Mouse (Mus musculus) brain, adult 2 months (tissue): ENCODE measurements around the gene Ilf3.

Source experiments
- DNase-seq: peaks from one replicate; pipeline ENCODE4 v3.0.0; 2011; ENCODE audit warnings: low read depth, low spot score

Ilf3 gene

GRCm38 (mm10) chr9:21340411-21340810 is 27.3 kb upstream of the Ilf3 start:
- DNase-seq, result no peak

- peak; percentile 66 for DNase-seq
Measured at GRCm38 (mm10) chr9:21346627-21347365, 20.9 kb upstream of the Ilf3 start.

GRCm38 (mm10) chr9:21348152-21348551 is 19.5 kb upstream of the Ilf3 start:
- no peak for DNase-seq

- no peak for DNase-seq
Measured at GRCm38 (mm10) chr9:21351178-21351577, 16.5 kb upstream of the Ilf3 start.

DNA sequence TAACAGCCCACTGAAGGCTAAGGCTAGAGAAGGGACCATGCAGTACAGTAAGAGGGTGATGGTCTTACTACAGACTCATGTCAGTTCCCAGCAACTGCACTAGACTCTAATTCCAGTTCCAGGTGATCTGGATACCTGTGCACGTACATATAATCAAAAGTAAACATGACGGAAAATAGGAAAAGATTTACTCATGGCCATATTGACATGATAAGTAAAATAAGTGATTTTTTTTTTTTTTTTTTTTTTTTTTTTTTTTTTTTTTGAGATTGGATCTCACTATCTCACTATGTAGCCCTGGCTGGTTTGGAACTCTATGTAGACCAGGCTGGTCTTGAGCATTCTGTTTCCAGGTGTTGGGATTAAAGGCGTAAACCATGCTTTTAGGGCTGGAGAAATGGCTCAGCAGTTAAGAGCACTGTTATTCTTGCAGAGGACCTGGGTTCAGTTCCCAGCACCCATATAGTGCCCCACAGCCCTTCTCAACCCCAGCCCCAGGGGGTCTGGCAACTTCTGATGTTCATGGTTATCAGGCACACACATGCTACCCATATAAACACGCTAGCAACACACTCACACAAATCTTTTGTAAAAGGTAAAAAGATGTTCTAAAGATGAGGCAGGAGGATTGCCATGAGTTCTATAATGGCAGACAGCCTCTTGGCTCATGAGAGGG is 15.8 kb upstream of the Ilf3 start:
- DNase-seq, result no peak

DNA sequence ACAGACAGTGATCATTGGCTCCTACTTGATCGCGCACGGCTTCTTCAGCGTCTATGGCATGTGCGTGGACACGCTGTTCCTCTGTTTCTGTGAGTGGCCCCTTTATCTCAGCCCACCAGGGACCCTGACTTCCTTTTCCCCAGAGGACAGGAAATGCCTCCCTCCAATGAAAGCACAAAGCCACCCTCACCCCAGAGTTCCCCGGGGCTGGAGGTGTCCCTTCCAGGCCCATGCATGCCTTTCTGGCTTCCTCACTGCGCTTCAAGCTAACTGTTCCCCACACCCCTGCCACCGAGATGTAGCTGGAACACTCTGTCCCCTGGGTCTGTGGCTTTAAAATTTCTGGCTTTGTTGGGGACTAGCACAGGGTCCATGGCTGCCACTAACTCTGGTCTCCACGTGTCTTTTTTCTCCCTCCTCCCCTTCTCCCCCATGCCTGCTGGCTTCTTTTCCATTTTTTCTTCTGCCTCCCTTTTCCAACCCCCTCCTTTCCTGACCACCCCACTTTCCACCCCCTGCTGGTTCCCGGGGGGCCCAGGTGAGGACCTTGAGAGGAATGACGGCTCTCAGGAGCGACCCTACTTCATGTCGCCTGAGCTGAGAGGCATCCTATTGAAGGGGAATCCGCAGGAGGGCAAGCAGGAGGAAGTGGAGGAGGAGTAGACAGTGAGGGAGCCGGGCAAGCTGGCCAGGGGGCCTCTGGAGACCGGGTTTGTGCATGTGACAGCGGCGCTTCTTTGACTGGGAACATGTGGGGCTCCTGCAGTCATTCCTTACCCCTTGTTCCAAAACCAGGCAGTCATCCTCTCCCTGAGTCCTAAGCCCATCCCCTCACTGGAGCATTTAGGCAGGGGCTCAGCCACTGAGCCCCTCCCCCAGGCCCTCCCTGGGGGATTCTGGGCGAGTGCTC is 15.0 kb upstream of the Ilf3 start:
- DNase-seq, result no peak

GRCm38 (mm10) chr9:21353373-21353686 is 14.3 kb upstream of the Ilf3 start:
- DNase-seq, result no peak

DNA sequence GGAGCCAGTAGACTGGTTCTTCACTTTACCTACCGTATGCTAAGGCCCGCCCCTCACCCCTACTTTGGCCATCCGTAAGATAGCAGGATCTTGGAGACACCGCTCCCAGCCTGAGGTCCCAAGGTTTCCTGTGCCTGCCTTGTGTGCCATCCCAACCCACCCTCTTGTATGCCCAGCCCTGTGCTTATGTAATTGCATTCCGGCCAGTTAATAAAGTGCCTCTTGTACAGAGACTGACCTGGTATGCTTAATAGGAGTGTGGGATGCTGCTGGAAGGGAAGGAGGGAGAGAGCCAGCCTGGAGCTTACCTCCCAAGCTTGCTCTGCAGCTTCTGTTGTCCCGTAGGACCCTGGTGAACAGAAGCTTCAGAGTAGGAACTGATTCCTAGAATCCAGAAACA is 12.9 kb upstream of the Ilf3 start:
- DNase-seq, result no peak

GRCm38 (mm10) chr9:21356981-21357718 is 10.5 kb upstream of the Ilf3 start:
- DNase-seq, result peak; percentile 90

GRCm38 (mm10) chr9:21366541-21367220 is 990 bp upstream of the Ilf3 start:
- peak; percentile 83 for DNase-seq

GRCm38 (mm10) chr9:21368131-21368584 is 487 bp downstream of the Ilf3 start:
- DNase-seq, result peak; percentile 60

GRCm38 (mm10) chr9:21369080-21369479 is 1.4 kb downstream of the Ilf3 start:
- no peak for DNase-seq

DNA sequence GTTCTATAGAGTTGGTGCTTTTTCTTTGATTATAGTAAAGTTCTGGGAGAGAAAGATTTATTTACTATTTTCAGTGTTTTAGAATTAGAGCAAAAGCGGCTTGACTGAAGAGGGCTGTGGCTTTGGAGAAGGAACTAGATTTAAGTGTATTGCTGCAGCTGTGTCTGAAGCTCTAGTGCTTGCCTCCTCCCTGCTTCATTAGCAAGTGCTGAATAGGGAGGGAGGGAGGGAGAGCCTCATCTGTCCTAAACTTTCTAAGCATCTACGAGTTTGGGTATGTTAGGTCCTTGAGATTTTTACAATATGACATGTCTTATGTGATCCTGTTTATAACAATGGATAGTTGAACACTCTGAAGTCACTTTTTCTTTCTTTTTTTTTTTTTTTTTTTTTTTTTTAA is 3.2 kb downstream of the Ilf3 start:
- DNase-seq, result peak; percentile 18

GRCm38 (mm10) chr9:21372508-21372907 is 4.8 kb downstream of the Ilf3 start:
- no peak for DNase-seq

DNA sequence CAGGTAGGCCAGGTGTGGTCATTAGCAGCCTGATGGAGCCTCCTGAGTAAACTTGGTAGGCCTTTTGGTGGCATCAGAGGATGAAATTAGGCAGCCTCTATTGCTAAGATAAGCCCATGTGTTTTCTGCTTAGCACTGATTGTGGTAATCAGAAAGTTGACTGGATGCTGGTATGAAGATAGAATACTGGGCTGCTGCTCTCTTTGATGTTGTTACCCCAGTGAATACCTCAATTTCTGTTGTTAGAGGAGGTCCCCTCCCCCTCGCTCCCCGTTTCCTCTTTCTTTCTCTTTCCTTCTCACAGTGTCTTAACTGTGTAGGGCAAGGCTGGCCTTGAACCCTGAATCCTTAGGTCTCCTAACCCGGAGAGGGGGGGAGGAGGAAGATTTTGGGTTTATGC is 11.5 kb downstream of the Ilf3 start:
- no peak for DNase-seq

DNA sequence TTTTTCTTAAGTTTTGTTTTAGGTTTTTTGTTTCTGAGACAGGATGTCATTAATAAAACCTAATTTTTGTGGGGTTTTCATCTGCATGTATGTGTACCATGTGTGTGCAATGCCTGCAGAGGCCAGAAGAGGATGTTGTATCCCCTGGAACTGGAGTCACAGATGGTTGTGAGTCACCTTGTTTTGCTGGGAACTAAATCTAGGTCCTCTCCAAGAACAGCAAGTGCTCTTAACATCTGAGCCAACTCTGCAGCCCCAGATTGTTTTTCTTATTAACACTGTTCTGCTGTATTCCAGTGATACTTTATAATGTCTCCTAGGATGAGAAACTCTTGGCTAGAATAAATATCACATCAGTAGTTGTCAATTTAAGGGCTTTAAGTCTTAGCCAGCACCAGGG is 13.2 kb downstream of the Ilf3 start:
- DNase-seq, result peak; percentile 55

GRCm38 (mm10) chr9:21383966-21384365 is 16.3 kb downstream of the Ilf3 start:
- no peak for DNase-seq

GRCm38 (mm10) chr9:21392646-21393175 is 25.0 kb downstream of the Ilf3 start:
- DNase-seq, result no peak

GRCm38 (mm10) chr9:21395692-21396091 is 28.0 kb downstream of the Ilf3 start:
- no peak for DNase-seq

- DNase-seq, result peak; percentile 52
Measured at GRCm38 (mm10) chr9:21397170-21397569, 29.5 kb downstream of the Ilf3 start.

- no peak for DNase-seq
Measured at GRCm38 (mm10) chr9:21401042-21401441, 33.4 kb downstream of the Ilf3 start.
